Mouse (Mus musculus): ENCODE data around the gene Chchd1. TPM values are rescaled to one million over a fixed set of nuclear protein-coding genes. Genes with fewer than 3 reads are reported as not detected.

Chchd1 gene
- polyA plus RNA-seq, 1 experiment from 2014 or later: 150 TPM

GRCm38 (mm10) chr14:20659687-20660086 is 43.1 kb upstream of the Chchd1 start:
- Histone ChIP-seq H3K27ac (ENCODE audit: low read depth, low read length) (no peak overlapping the region), H3K4me3 (ENCODE audit: low read depth, low read length) (no peak overlapping the region), H3K4me1 (replicated peaks; ENCODE audit: control insufficient read depth, insufficient read depth, low read length) (peaks cover 8% of the 10 kb centered on the region), H3K9ac (ENCODE audit: low read depth, low read length) (no peak overlapping the region), H3K9me3 (ENCODE audit: control insufficient read depth) (no peaks in the 10 kb centered on the region), H3K27me3 (replicated peaks; ENCODE audit: control insufficient read depth, insufficient read depth, low read length) (0 out of 2 replicates have a peak, but pooled peaks cover 5% of the 10 kb centered on the region), H3K4me2 (replicated peaks; ENCODE audit: low read depth) (no peak overlapping the region), H3K36me3 (ENCODE audit: control insufficient read depth, insufficient read depth) (no peaks in the 10 kb centered on the region)
- TF ChIP-seq CTCF (IDR thresholded peaks at IDR 0.05; ENCODE audit: low read depth): no peak
- ATAC-seq: no peak
- WGBS: 95% methylated on average over 7 of the region's 7 CpGs

GRCm38 (mm10) chr14:20660827-20661660 is 41.8 kb upstream of the Chchd1 start:
- peak; percentile 77 for ATAC-seq
- Histone ChIP-seq H3K4me1 (replicated peaks; ENCODE audit: control insufficient read depth, insufficient read depth, low read length) (peaks cover 8% of the 10 kb centered on the region), H3K36me3 (ENCODE audit: control insufficient read depth, insufficient read depth) (no peaks in the 10 kb centered on the region), H3K4me3 (ENCODE audit: low read depth, low read length) (peak overlapping the region; percentile 66), H3K9ac (ENCODE audit: low read depth, low read length) (peak overlapping the region; percentile 68), H3K27me3 (replicated peaks; ENCODE audit: control insufficient read depth, insufficient read depth, low read length) (0 out of 2 replicates have a peak, but pooled peaks cover 5% of the 10 kb centered on the region), H3K9me3 (ENCODE audit: control insufficient read depth) (no peaks in the 10 kb centered on the region), H3K27ac (ENCODE audit: low read depth, low read length) (peak overlapping the region; percentile 88), H3K4me2 (replicated peaks; ENCODE audit: low read depth) (peak overlapping the region; percentile 96)
- peak; percentile 91 for TF ChIP-seq CTCF (IDR thresholded peaks at IDR 0.05; ENCODE audit: low read depth)
- 2% methylated on average over 52 of the region's 52 CpGs for WGBS

- no peaks in the 10 kb centered on the region for H3K36me3 ChIP-seq (ENCODE audit: control insufficient read depth, insufficient read depth)
- H3K9me3 ChIP-seq (ENCODE audit: control insufficient read depth): no peaks in the 10 kb centered on the region
- H3K4me1 ChIP-seq (replicated peaks; ENCODE audit: control insufficient read depth, insufficient read depth, low read length): peaks cover 8% of the 10 kb centered on the region
- WGBS: 30% methylated on average over 16 of the region's 19 CpGs
- peak overlapping the region; percentile 96 for H3K4me2 ChIP-seq (replicated peaks; ENCODE audit: low read depth)
- peak overlapping the region; percentile 68 for H3K9ac ChIP-seq (ENCODE audit: low read depth, low read length)
- no peak for TF ChIP-seq CTCF (IDR thresholded peaks at IDR 0.05; ENCODE audit: low read depth)
- peak overlapping the region; percentile 66 for H3K4me3 ChIP-seq (ENCODE audit: low read depth, low read length)
- 0 out of 2 replicates have a peak, but pooled peaks cover 5% of the 10 kb centered on the region for H3K27me3 ChIP-seq (replicated peaks; ENCODE audit: control insufficient read depth, insufficient read depth, low read length)
- H3K27ac ChIP-seq (ENCODE audit: low read depth, low read length): peak overlapping the region; percentile 88
- ATAC-seq: peak; percentile 15; the same call in 1 of the 2 replicates
Measured at GRCm38 (mm10) chr14:20661661-20662331, 41.0 kb upstream of the Chchd1 start.

GRCm38 (mm10) chr14:20662740-20663139 is 40.1 kb upstream of the Chchd1 start:
- TF ChIP-seq CTCF (IDR thresholded peaks at IDR 0.05; ENCODE audit: low read depth): no peak
- H3K9me3 ChIP-seq (ENCODE audit: control insufficient read depth): no peaks in the 10 kb centered on the region
- peaks cover 8% of the 10 kb centered on the region for H3K4me1 ChIP-seq (replicated peaks; ENCODE audit: control insufficient read depth, insufficient read depth, low read length)
- H3K36me3 ChIP-seq (ENCODE audit: control insufficient read depth, insufficient read depth): no peaks in the 10 kb centered on the region
- ATAC-seq: no peak
- H3K4me2 ChIP-seq (replicated peaks; ENCODE audit: low read depth): no peak overlapping the region
- H3K27ac ChIP-seq (ENCODE audit: low read depth, low read length): no peak overlapping the region
- H3K4me3 ChIP-seq (ENCODE audit: low read depth, low read length): no peak overlapping the region
- H3K9ac ChIP-seq (ENCODE audit: low read depth, low read length): no peak overlapping the region
- 86% methylated on average over 3 of the region's 3 CpGs for WGBS
- H3K27me3 ChIP-seq (replicated peaks; ENCODE audit: control insufficient read depth, insufficient read depth, low read length): 0 out of 2 replicates have a peak, but pooled peaks cover 5% of the 10 kb centered on the region

GRCm38 (mm10) chr14:20663601-20664000 is 39.2 kb upstream of the Chchd1 start:
- H3K9me3 ChIP-seq (ENCODE audit: control insufficient read depth): no peaks in the 10 kb centered on the region
- 0 out of 2 replicates have a peak, but pooled peaks cover 5% of the 10 kb centered on the region for H3K27me3 ChIP-seq (replicated peaks; ENCODE audit: control insufficient read depth, insufficient read depth, low read length)
- no peaks in the 10 kb centered on the region for H3K36me3 ChIP-seq (ENCODE audit: control insufficient read depth, insufficient read depth)
- TF ChIP-seq CTCF (IDR thresholded peaks at IDR 0.05; ENCODE audit: low read depth): no peak
- no peak overlapping the region for H3K27ac ChIP-seq (ENCODE audit: low read depth, low read length)
- no peak for ATAC-seq
- H3K4me1 ChIP-seq (replicated peaks; ENCODE audit: control insufficient read depth, insufficient read depth, low read length): peaks cover 8% of the 10 kb centered on the region
- H3K4me2 ChIP-seq (replicated peaks; ENCODE audit: low read depth): no peak overlapping the region
- H3K4me3 ChIP-seq (ENCODE audit: low read depth, low read length): no peak overlapping the region
- H3K9ac ChIP-seq (ENCODE audit: low read depth, low read length): no peak overlapping the region
- 65% methylated on average over 2 of the region's 2 CpGs for WGBS

- 0 out of 2 replicates have a peak, but pooled peaks cover 5% of the 10 kb centered on the region for H3K27me3 ChIP-seq (replicated peaks; ENCODE audit: control insufficient read depth, insufficient read depth, low read length)
- no peak overlapping the region for H3K4me3 ChIP-seq (ENCODE audit: low read depth, low read length)
- no peaks in the 10 kb centered on the region for H3K9me3 ChIP-seq (ENCODE audit: control insufficient read depth)
- no peaks in the 10 kb centered on the region for H3K36me3 ChIP-seq (ENCODE audit: control insufficient read depth, insufficient read depth)
- no peak overlapping the region for H3K9ac ChIP-seq (ENCODE audit: low read depth, low read length)
- whole genome bisulfite sequencing: 57% methylated on average over 3 of the region's 3 CpGs
- no peak for TF ChIP-seq CTCF (IDR thresholded peaks at IDR 0.05; ENCODE audit: low read depth)
- peaks cover 8% of the 10 kb centered on the region for H3K4me1 ChIP-seq (replicated peaks; ENCODE audit: control insufficient read depth, insufficient read depth, low read length)
- H3K4me2 ChIP-seq (replicated peaks; ENCODE audit: low read depth): no peak overlapping the region
- no peak overlapping the region for H3K27ac ChIP-seq (ENCODE audit: low read depth, low read length)
- ATAC-seq: no peak
Measured at GRCm38 (mm10) chr14:20664436-20664835, 38.4 kb upstream of the Chchd1 start.

All from intestine, postnatal 0 days (tissue).